Mouse (Mus musculus): Measurements from ENCODE around the gene Krtap1-3. TPM values are rescaled to one million over a fixed set of nuclear protein-coding genes. Genes with fewer than 3 reads are reported as not detected.
"Not testable (repeated sequence)": the region's sequence is repeated elsewhere in the genome, so short reads cannot be mapped to it uniquely, and the experiment has no call there.

The Krtap1-3 gene
- polyA plus RNA-seq, 1 experiment from 2014 or later, result not detected

DNA sequence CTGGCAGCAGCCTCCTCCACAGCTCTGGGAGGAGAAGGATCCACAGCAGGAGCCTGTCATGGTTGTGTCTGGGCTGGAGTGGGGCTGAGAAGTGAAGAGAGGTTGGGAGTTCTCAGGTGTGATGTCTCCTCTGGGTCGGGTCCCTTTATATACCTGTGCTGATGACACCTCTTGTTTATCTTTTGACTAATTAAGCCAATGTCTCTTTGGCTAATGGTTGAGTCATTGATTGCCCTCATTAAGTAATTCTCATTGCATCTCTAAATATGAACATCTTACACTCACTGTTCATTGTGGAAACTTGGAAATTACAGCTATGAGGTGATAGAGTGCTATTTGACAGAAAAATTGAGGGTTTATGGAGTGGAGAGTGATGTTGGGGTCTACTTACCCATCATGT, 12.1 kb upstream of the Krtap1-3 start, which contains the start of gene Gm11938:
Gm11938 (minus strand) TSS at position 101 of the 400 bp plus-strand sequence.
- not testable (repeated sequence) for ATAC-seq (ENCODE audit: extremely low read depth, insufficient number of reproducible peaks, low FRiP score, low TSS enrichment); H3K27ac ChIP-seq (replicated peaks); H3K27me3 ChIP-seq (replicated peaks); H3K4me2 ChIP-seq; H3K4me3 ChIP-seq; H3K36me3 ChIP-seq; H3K9me3 ChIP-seq; H3K4me1 ChIP-seq; H3K9ac ChIP-seq
- WGBS, result 42% methylated on average over 1 of the region's 1 CpGs

DNA sequence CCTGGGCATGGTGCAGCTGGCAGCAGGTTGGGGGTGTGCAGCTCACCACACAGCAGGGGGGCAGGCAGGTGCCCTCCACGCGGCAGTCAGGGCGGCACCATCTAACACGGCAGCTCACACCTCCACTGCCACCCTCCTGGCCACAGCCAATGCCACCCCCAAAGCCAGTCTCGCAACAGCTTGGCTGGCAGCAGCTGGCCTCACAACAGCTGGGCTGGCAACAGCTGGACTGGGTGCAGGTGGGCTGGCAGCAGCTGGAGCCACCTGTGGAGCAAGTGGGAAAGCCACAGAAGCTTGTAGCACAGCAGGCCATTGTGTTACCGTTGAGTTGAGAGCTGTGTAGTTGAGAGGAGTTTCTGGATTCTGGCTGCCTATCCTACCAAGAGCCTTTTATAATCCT, 6.6 kb upstream of the Krtap1-3 start, which contains the start of gene Krtap9-3:
Krtap9-3 (minus strand) TSS at position 364 of the 400 bp plus-strand sequence.
- not testable (repeated sequence) for H3K36me3 ChIP-seq; H3K4me3 ChIP-seq; H3K9ac ChIP-seq; H3K4me2 ChIP-seq; H3K27ac ChIP-seq (replicated peaks); H3K9me3 ChIP-seq; H3K27me3 ChIP-seq (replicated peaks); H3K4me1 ChIP-seq; ATAC-seq (ENCODE audit: extremely low read depth, insufficient number of reproducible peaks, low FRiP score, low TSS enrichment)
- WGBS, result 78% methylated on average over 6 of the region's 6 CpGs

DNA sequence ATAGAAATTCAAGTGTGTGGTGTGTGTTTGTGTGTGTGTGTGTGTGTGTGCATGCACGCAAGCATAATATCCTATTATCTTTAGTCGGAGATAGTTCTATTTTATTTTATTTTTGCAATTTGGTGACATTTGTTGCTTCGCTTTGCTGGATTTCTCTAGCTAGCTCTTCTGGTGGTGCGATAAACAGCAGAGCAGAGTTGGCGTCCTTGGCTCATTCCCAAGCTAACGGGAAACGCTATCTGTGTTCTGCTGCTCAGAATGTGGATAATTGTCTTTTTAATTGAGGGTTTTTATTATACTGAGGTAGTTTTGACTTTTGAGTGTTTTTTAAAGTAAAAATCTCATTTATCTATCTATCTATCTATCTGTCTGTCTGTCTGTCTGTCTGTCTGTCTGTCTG, 6.0 kb downstream of the Krtap1-3 start:
- 75% methylated on average over 7 of the region's 7 CpGs for WGBS
- H3K36me3 ChIP-seq, result no peaks in the 10 kb centered on the region
- no peaks in the 10 kb centered on the region for H3K4me1 ChIP-seq
- H3K9ac ChIP-seq, result no peak overlapping the region
- H3K4me3 ChIP-seq, result no peak overlapping the region
- ATAC-seq (ENCODE audit: extremely low read depth, insufficient number of reproducible peaks, low FRiP score, low TSS enrichment), result no peak
- H3K9me3 ChIP-seq, result no peaks in the 10 kb centered on the region
- H3K4me2 ChIP-seq, result no peak overlapping the region
- H3K27me3 ChIP-seq (replicated peaks), result no peaks in the 10 kb centered on the region
- H3K27ac ChIP-seq (replicated peaks), result no peak overlapping the region

GRCm38 (mm10) chr11:99583245-99583704, 7.9 kb downstream of the Krtap1-3 start, which contains the start of gene Krtap1-4:
Krtap1-4 (minus strand) TSS chr11:99583654.
- ATAC-seq (ENCODE audit: extremely low read depth, insufficient number of reproducible peaks, low FRiP score, low TSS enrichment), result no peak
- 65% methylated on average over 5 of the region's 5 CpGs for WGBS

DNA sequence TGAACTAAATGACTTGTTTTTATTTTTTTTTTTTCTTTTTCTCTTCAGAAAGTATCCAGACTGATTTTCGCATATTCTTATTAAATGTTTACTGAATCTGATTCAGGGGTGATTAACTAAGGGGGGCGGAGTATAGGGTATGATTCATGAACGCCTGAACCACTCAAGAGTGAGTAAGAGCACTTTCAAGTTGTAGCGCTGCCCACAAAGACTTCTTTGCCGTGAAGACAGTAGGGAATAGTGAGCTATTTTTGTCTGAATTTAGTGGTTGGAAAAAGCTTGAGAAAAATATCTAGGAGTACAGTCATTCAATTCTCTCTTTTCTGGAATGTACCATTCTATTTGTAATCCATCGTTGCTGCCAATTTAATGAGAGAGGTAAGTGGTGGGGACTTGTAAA, 9.6 kb downstream of the Krtap1-3 start:
- no peak for ATAC-seq (ENCODE audit: extremely low read depth, insufficient number of reproducible peaks, low FRiP score, low TSS enrichment)
- no peaks in the 10 kb centered on the region for H3K4me1 ChIP-seq
- no peak overlapping the region for H3K4me2 ChIP-seq
- H3K27me3 ChIP-seq (replicated peaks), result no peaks in the 10 kb centered on the region
- H3K9ac ChIP-seq, result no peak overlapping the region
- H3K4me3 ChIP-seq, result no peak overlapping the region
- no peak overlapping the region for H3K27ac ChIP-seq (replicated peaks)
- no peaks in the 10 kb centered on the region for H3K36me3 ChIP-seq
- 69% methylated on average over 6 of the region's 6 CpGs for WGBS
- H3K9me3 ChIP-seq, result no peaks in the 10 kb centered on the region

More at GRCm38 (mm10) chr11:99583245-99583704, 7.9 kb downstream of the Krtap1-3 start, which contains the start of gene Krtap1-4:
- Histone ChIP-seq H3K9me3 (no peaks in the 10 kb centered on the region), H3K4me2 (no peak within 1 kb of the TSS), H3K36me3 (no peaks in the 10 kb centered on the region), H3K27me3 (replicated peaks) (no peaks in the 10 kb centered on the region), H3K4me3 (no peak within 1 kb of the TSS), H3K4me1 (no peaks in the 10 kb centered on the region), H3K9ac (no peak within 1 kb of the TSS), H3K27ac (replicated peaks) (no peak within 1 kb of the TSS)

- no peak overlapping the region for H3K4me2 ChIP-seq
- WGBS, result 82% methylated on average over 5 of the region's 5 CpGs
- H3K36me3 ChIP-seq, result no peaks in the 10 kb centered on the region
- no peak overlapping the region for H3K27ac ChIP-seq (replicated peaks)
- no peaks in the 10 kb centered on the region for H3K9me3 ChIP-seq
- H3K27me3 ChIP-seq (replicated peaks), result no peaks in the 10 kb centered on the region
- H3K9ac ChIP-seq, result no peak overlapping the region
- no peak overlapping the region for H3K4me3 ChIP-seq
- ATAC-seq (ENCODE audit: extremely low read depth, insufficient number of reproducible peaks, low FRiP score, low TSS enrichment), result no peak
- H3K4me1 ChIP-seq, result no peaks in the 10 kb centered on the region
These were observed 10.1 kb downstream of the Krtap1-3 start for GRCm38 (mm10) chr11:99581051-99581450.

DNA sequence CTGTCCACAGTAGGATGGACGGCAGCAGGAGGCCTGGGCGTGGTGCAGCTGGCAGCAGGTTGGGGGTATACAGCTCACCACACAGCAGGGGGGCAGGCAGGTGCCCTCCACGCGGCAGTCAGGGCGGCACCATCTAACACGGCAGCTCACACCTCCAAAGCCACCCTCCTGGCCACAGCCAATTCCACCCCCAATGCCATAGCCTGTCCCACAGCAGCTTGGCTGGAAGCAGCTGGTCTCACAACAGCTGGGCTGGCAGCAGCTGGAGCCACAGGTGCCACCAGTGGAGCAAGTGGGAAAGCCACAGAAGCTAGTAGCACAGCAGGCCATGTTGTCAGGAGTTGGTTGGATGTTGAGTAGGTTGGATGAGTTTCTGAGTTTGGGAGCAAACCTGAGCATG, 10.5 kb downstream of the Krtap1-3 start, which contains the start of gene Krtap1-5:
Krtap1-5 (minus strand) TSS at position 381 of the 400 bp plus-strand sequence.
- Histone ChIP-seq H3K4me2 (no peak within 1 kb of the TSS), H3K4me3 (no peak within 1 kb of the TSS), H3K4me1 (no peaks in the 10 kb centered on the region), H3K27ac (replicated peaks) (no peak within 1 kb of the TSS), H3K9me3 (no peaks in the 10 kb centered on the region), H3K27me3 (replicated peaks) (no peaks in the 10 kb centered on the region), H3K9ac (no peak within 1 kb of the TSS), H3K36me3 (no peaks in the 10 kb centered on the region)
- 86% methylated on average over 6 of the region's 6 CpGs for WGBS
- no peak for ATAC-seq (ENCODE audit: extremely low read depth, insufficient number of reproducible peaks, low FRiP score, low TSS enrichment)

DNA sequence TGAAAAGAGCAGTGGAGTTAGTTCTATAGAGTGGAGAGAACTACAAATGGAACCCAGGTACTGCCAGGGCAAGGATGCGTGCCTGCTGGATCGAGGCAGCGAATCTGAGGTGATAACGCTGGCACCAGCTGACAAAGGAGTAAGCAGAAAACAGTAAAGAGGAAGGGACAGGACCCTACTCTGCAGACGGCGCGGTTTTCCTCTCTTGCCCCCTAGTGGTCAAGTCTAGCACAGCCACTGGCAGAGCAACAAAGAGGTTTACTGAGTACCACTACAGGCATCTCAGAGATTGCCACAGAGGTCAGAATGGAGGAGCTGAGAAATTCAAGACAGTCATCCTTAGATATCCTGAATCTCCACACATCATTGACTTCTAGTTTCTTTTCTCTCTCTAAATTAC, 17.0 kb downstream of the Krtap1-3 start:
- H3K27me3 ChIP-seq (replicated peaks), result no peaks in the 10 kb centered on the region
- WGBS, result 0% methylated on average over 7 of the region's 7 CpGs
- peak overlapping the region; percentile 59 for H3K4me2 ChIP-seq
- no peak overlapping the region for H3K27ac ChIP-seq (replicated peaks)
- no peaks in the 10 kb centered on the region for H3K4me1 ChIP-seq
- ATAC-seq (ENCODE audit: extremely low read depth, insufficient number of reproducible peaks, low FRiP score, low TSS enrichment), result no peak
- H3K9ac ChIP-seq, result peak overlapping the region; percentile 47; the same call in 1 of the 2 replicates
- H3K36me3 ChIP-seq, result no peaks in the 10 kb centered on the region
- peak overlapping the region; percentile 11; the same call in 1 of the 2 replicates for H3K4me3 ChIP-seq
- no peaks in the 10 kb centered on the region for H3K9me3 ChIP-seq

- WGBS, result 64% methylated on average over 4 of the region's 4 CpGs
- no peak overlapping the region for H3K9ac ChIP-seq
- no peaks in the 10 kb centered on the region for H3K4me1 ChIP-seq
- H3K4me3 ChIP-seq, result no peak overlapping the region
- ATAC-seq (ENCODE audit: extremely low read depth, insufficient number of reproducible peaks, low FRiP score, low TSS enrichment), result no peak
- H3K27ac ChIP-seq (replicated peaks), result no peak overlapping the region
- no peak overlapping the region for H3K4me2 ChIP-seq
- H3K9me3 ChIP-seq, result no peaks in the 10 kb centered on the region
- H3K36me3 ChIP-seq, result no peaks in the 10 kb centered on the region
- H3K27me3 ChIP-seq (replicated peaks), result no peaks in the 10 kb centered on the region
These were observed 18.0 kb downstream of the Krtap1-3 start for GRCm38 (mm10) chr11:99573164-99573563.

DNA sequence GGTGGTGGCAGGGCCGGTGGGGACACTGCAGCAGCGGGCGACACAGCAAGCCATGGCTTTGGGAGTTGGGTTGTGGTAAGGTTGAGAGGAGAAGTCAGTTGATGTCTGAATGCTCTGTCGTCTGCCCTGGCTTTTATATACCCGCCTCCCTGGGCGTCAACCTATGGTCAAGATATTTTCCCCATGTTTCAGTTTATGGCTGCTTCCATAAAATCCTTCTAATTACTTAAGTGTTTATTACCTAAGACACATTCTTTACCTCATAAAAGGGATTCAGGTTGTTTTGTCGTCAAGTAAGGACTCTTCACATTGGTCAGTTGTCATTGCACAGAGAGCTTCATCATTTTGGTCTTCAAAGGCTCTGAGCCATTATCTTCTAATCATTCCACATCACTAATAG, 24.6 kb downstream of the Krtap1-3 start, which contains the start of gene Krtap3-1:
Krtap3-1 (minus strand) TSS at position 101 of the 400 bp plus-strand sequence.
- Histone ChIP-seq H3K4me3 (no peak within 1 kb of the TSS), H3K36me3 (no peaks in the 10 kb centered on the region)
- 86% methylated on average over 7 of the region's 7 CpGs for WGBS

DNA sequence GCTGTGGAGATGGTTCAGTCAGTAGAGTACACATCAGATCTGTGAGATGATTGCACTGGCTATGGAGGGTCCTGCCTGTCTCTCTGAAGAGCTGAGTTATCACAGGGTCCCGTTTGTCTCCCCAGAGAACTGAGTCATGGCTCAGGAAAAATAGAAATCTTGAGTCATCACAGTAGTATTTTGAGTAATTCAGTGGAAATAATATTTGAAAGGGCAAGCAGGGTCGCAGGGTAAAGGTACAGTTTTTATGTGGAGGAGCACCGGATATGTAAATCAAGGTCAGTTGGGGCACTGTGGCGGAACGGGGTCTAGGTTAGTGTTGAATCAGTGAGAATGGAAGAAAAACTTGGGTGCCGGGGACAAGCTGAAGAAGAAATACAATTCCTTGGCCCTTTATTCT, 28.6 kb downstream of the Krtap1-3 start:
- 74% methylated on average over 6 of the region's 6 CpGs for WGBS
- no peak for ATAC-seq (ENCODE audit: extremely low read depth, insufficient number of reproducible peaks, low FRiP score, low TSS enrichment)

More for the DNA sequence above, 24.6 kb downstream of the Krtap1-3 start, which contains the start of gene Krtap3-1:
- no peak for ATAC-seq (ENCODE audit: extremely low read depth, insufficient number of reproducible peaks, low FRiP score, low TSS enrichment)
- H3K9ac ChIP-seq, result no peak within 1 kb of the TSS
- H3K27me3 ChIP-seq (replicated peaks), result no peaks in the 10 kb centered on the region
- no peak within 1 kb of the TSS for H3K4me2 ChIP-seq
- no peak within 1 kb of the TSS for H3K27ac ChIP-seq (replicated peaks)
- no peaks in the 10 kb centered on the region for H3K9me3 ChIP-seq
- H3K4me1 ChIP-seq, result no peaks in the 10 kb centered on the region

DNA sequence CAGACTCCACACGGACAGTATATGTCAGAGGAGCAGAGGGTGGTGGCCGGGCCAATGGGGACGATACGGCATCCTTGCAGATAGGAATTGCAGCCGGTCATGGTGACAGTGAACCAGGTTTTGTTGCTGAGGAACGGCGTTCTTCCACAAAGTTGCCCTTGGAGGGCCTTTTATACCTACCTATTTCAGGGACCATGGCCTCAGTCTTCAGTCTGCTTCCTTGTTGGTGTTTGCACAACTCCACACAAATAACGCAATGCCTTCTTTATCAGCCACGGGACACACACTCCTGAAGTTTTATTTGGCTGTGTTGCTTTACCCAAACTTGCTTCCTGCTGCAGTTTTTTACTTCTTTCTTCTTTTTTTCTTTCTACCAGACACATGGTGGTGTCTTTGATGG, 31.8 kb downstream of the Krtap1-3 start, which contains the start of gene Gm11939:
Gm11939 (minus strand) TSS at position 101 of the 400 bp plus-strand sequence.
- H3K4me2 ChIP-seq, result no peak within 1 kb of the TSS
- ATAC-seq (ENCODE audit: extremely low read depth, insufficient number of reproducible peaks, low FRiP score, low TSS enrichment), result no peak
- H3K36me3 ChIP-seq, result no peaks in the 10 kb centered on the region
- peaks cover 4% of the 10 kb centered on the region; the same call in 1 of the 2 replicates for H3K4me1 ChIP-seq
- H3K27ac ChIP-seq (replicated peaks), result no peak within 1 kb of the TSS
- WGBS, result 81% methylated on average over 9 of the region's 9 CpGs
- no peaks in the 10 kb centered on the region for H3K27me3 ChIP-seq (replicated peaks)
- no peaks in the 10 kb centered on the region for H3K9me3 ChIP-seq
- no peak within 1 kb of the TSS for H3K9ac ChIP-seq
- H3K4me3 ChIP-seq, result no peak within 1 kb of the TSS

More for the DNA sequence above, 28.6 kb downstream of the Krtap1-3 start:
- no peak overlapping the region for H3K4me2 ChIP-seq
- no peaks in the 10 kb centered on the region for H3K36me3 ChIP-seq
- H3K4me3 ChIP-seq, result no peak overlapping the region
- H3K27ac ChIP-seq (replicated peaks), result no peak overlapping the region
- H3K9me3 ChIP-seq, result no peaks in the 10 kb centered on the region
- no peaks in the 10 kb centered on the region for H3K27me3 ChIP-seq (replicated peaks)
- H3K4me1 ChIP-seq, result peaks cover 4% of the 10 kb centered on the region; the same call in 1 of the 2 replicates
- H3K9ac ChIP-seq, result no peak overlapping the region

All from heart, embryonic 13.5 days (tissue).